Comparison of ENCODE assay signal across 14 mouse cellular contexts in the genomic region with DNA sequence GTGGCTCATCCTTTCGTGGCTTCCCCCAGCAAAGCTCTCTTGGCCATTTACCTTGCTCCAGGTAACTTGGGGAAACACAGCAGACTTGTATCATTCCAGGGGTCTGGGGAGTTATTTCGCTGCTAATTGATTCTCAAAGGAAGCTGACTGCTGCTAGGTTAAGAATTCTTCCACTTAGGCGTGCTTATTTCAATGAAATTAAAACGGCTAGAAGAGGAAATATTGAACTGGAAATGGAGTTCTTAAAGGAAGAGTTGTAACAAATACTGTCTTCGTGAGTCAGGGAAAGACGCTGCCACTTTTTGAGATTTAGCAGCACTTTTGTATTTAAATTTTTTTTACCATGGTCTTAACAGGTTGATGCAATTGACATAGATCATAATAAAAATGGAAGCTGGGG.
DNase-seq lines count a peak whose midpoint lies in the region; ATAC-seq and TF ChIP-seq lines count a peak whose summit lies in the region.
"Had no signal": no experiment of that assay in that cellular context is flagged by ENCODE, and none has a peak within 500 bp of the region (broad histone marks: within the 10 kb centered on the region; RNA-seq: fewer than 3 reads in every experiment).

No protein-coding gene starts in this region.

- intact Hi-C loops in heart, postnatal 10 days (cut with DNase I) = loop anchor here (10.0 kb wide), 1 partner anchor 1886 kb away; no protein-coding TSS in a partner anchor

- no peaks in the 10 kb centered on the region for H3K9me3 ChIP-seq in heart, embryonic 12.5 days (replicated peaks)
- no peaks in the 10 kb centered on the region for H3K9me3 ChIP-seq in embryonic facial prominence, embryonic 13.5 days
- H3K9me3 ChIP-seq in hindbrain, embryonic 12.5 days (replicated peaks) = no peaks in the 10 kb centered on the region
- no peaks in the 10 kb centered on the region for H3K9me3 ChIP-seq in midbrain, embryonic 12.5 days
- H3K9me3 ChIP-seq in lung, postnatal 0 days (ENCODE audit: low read length) = no peaks in the 10 kb centered on the region
- H3K9me3 ChIP-seq: liver, embryonic 13.5 days had no signal

- no peak for DNase-seq in heart, postnatal 10 days
- DNase-seq in lung, postnatal 0 days (ENCODE audit: low spot score) = no peak
- no peak for DNase-seq in lung, postnatal 36 days
- DNase-seq: cerebellum, adult 11-12 months; heart, adult 18-20 months; liver, embryonic 13.5 days; thymus, adult 2 months had no signal

- no peak for TF ChIP-seq CTCF in lung, postnatal 0 days (IDR thresholded peaks at IDR 0.05)

- H3K27me3 ChIP-seq in heart, embryonic 12.5 days (replicated peaks) = peaks cover 28% of the 10 kb centered on the region
- H3K27me3 ChIP-seq in embryonic facial prominence, embryonic 13.5 days = peaks cover 14% of the 10 kb centered on the region
- H3K27me3 ChIP-seq in hindbrain, embryonic 12.5 days = no peaks in the 10 kb centered on the region; the same call in 1 of the 2 replicates
- peaks cover 25% of the 10 kb centered on the region for H3K27me3 ChIP-seq in midbrain, embryonic 12.5 days
- no peaks in the 10 kb centered on the region for H3K27me3 ChIP-seq in lung, postnatal 0 days (replicated peaks; ENCODE audit: insufficient read depth, low read length)
- H3K27me3 ChIP-seq: liver, embryonic 13.5 days had no signal

- no peak overlapping the region for H3K9ac ChIP-seq in heart, embryonic 12.5 days
- H3K9ac ChIP-seq in embryonic facial prominence, embryonic 13.5 days = no peak overlapping the region
- H3K9ac ChIP-seq in hindbrain, embryonic 12.5 days = no peak overlapping the region
- H3K9ac ChIP-seq in midbrain, embryonic 12.5 days (replicated peaks) = no peak overlapping the region
- no peak overlapping the region for H3K9ac ChIP-seq in lung, postnatal 0 days (replicated peaks; ENCODE audit: low read depth)
- H3K9ac ChIP-seq: liver, embryonic 13.5 days had no signal

- no peak overlapping the region for H3K4me3 ChIP-seq in heart, embryonic 12.5 days
- H3K4me3 ChIP-seq in embryonic facial prominence, embryonic 13.5 days = no peak overlapping the region
- H3K4me3 ChIP-seq in hindbrain, embryonic 12.5 days = no peak overlapping the region
- H3K4me3 ChIP-seq in midbrain, embryonic 12.5 days = no peak overlapping the region
- H3K4me3 ChIP-seq in lung, postnatal 0 days (ENCODE audit: low read depth, low read length) = no peak overlapping the region
- H3K4me3 ChIP-seq: liver, embryonic 13.5 days had no signal

- 60% methylated on average over 6 of the region's 6 CpGs for WGBS in heart, embryonic 12.5 days
- 33% methylated on average over 6 of the region's 6 CpGs for WGBS in embryonic facial prominence, embryonic 13.5 days
- WGBS in hindbrain, embryonic 12.5 days = 43% methylated on average over 6 of the region's 6 CpGs
- WGBS in midbrain, embryonic 12.5 days = 34% methylated on average over 6 of the region's 6 CpGs
- 59% methylated on average over 6 of the region's 6 CpGs for WGBS in lung, postnatal 0 days

- no peak for TF ChIP-seq EP300 in lung, postnatal 0 days (IDR thresholded peaks at IDR 0.05)

- peak overlapping the region; percentile 43 for H3K4me2 ChIP-seq in heart, embryonic 12.5 days
- peak overlapping the region; percentile 36 for H3K4me2 ChIP-seq in embryonic facial prominence, embryonic 13.5 days
- H3K4me2 ChIP-seq in hindbrain, embryonic 12.5 days (replicated peaks) = peak overlapping the region; percentile 18; the same call in 1 of the 2 replicates
- peak overlapping the region; percentile 39 for H3K4me2 ChIP-seq in midbrain, embryonic 12.5 days (replicated peaks)
- no peak overlapping the region for H3K4me2 ChIP-seq in lung, postnatal 0 days (replicated peaks; ENCODE audit: low read depth, low read length)
- H3K4me2 ChIP-seq: liver, embryonic 13.5 days had no signal

- peaks cover 15% of the 10 kb centered on the region for H3K4me1 ChIP-seq in heart, embryonic 12.5 days (replicated peaks)
- H3K4me1 ChIP-seq in embryonic facial prominence, embryonic 13.5 days = peaks cover 28% of the 10 kb centered on the region
- H3K4me1 ChIP-seq in hindbrain, embryonic 12.5 days = peaks cover 39% of the 10 kb centered on the region
- peaks cover 38% of the 10 kb centered on the region for H3K4me1 ChIP-seq in midbrain, embryonic 12.5 days
- H3K4me1 ChIP-seq in lung, postnatal 0 days (ENCODE audit: insufficient read depth, low read depth, low read length) = no peaks in the 10 kb centered on the region
- H3K4me1 ChIP-seq: liver, embryonic 13.5 days had no signal

- no peaks in the 10 kb centered on the region for H3K36me3 ChIP-seq in heart, embryonic 12.5 days
- no peaks in the 10 kb centered on the region for H3K36me3 ChIP-seq in embryonic facial prominence, embryonic 13.5 days
- H3K36me3 ChIP-seq in hindbrain, embryonic 12.5 days = no peaks in the 10 kb centered on the region
- H3K36me3 ChIP-seq in midbrain, embryonic 12.5 days = no peaks in the 10 kb centered on the region
- no peaks in the 10 kb centered on the region for H3K36me3 ChIP-seq in lung, postnatal 0 days (ENCODE audit: insufficient read depth, low read length)
- H3K36me3 ChIP-seq: liver, embryonic 13.5 days had no signal

- no peak for ATAC-seq in heart, embryonic 12.5 days (ENCODE audit: insufficient number of reproducible peaks, low FRiP score)
- no peak for ATAC-seq in embryonic facial prominence, embryonic 13.5 days (ENCODE audit: insufficient number of reproducible peaks, insufficient read depth, low FRiP score, low TSS enrichment, low read depth)
- no peak for ATAC-seq in hindbrain, embryonic 12.5 days (ENCODE audit: low FRiP score)
- ATAC-seq in midbrain, embryonic 12.5 days (ENCODE audit: low FRiP score, low read depth) = no peak
- no peak for ATAC-seq in megakaryocyte progenitor cell, adult 5-6 weeks (replicated peaks; ENCODE audit: poor library complexity)
- ATAC-seq in lung, postnatal 0 days = no peak
- ATAC-seq: intestine, embryonic 16.5 days had no signal

- no peak overlapping the region for H3K27ac ChIP-seq in heart, embryonic 12.5 days (ENCODE audit: poor library complexity, severe bottlenecking)
- no peak overlapping the region for H3K27ac ChIP-seq in embryonic facial prominence, embryonic 13.5 days
- no peak overlapping the region for H3K27ac ChIP-seq in hindbrain, embryonic 12.5 days
- no peak overlapping the region for H3K27ac ChIP-seq in midbrain, embryonic 12.5 days (replicated peaks)
- H3K27ac ChIP-seq in lung, postnatal 0 days (ENCODE audit: low read length) = no peak overlapping the region
- H3K27ac ChIP-seq: liver, embryonic 13.5 days; macrophage had no signal
